Mouse (Mus musculus): ENCODE measurements around the gene Mdm1.
A peak's percentile ranks its signal among the peaks of the same experiment; 100 is the strongest.
"Not testable (repeated sequence)": the region's sequence is repeated elsewhere in the genome, so short reads cannot be mapped to it uniquely, and the experiment has no call there.

Mdm1 gene

DNA sequence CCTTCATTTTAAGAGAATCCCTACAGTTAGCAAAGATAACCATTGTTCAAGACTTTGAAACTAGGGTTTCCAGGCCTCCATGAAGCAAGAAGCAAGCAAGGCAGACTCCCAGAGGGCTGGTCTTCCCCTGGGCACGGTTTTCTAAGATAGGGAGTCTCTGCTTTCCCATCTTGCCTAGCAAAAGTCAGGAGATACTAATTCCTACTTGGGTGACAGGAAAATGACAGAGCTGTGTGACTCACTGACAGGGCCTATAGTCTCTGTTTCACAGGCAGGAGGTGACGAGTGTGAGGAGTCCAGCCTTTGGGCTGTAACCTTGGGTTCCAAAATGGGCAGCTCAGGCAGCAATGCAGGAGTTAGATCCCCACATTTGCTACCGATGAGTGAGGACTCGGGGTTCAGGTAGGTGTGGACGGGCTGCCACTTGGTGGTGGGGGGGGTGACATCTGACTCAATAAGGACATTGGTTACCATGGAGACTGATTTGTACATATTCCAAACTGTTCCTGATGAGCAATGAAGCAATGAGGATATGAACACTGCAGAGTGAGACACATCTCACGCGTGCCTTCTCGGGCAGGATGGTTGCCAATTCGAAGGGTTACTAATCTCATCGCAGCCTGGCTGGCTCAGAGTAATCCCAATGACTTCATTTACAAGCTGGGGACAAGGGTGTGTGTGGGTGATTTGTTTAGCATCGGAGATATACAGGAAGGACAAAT, 19.0 kb upstream of the Mdm1 start:
- peak; percentile 42 for DNase-seq (ENCODE audit: low read depth, low spot score)

DNA sequence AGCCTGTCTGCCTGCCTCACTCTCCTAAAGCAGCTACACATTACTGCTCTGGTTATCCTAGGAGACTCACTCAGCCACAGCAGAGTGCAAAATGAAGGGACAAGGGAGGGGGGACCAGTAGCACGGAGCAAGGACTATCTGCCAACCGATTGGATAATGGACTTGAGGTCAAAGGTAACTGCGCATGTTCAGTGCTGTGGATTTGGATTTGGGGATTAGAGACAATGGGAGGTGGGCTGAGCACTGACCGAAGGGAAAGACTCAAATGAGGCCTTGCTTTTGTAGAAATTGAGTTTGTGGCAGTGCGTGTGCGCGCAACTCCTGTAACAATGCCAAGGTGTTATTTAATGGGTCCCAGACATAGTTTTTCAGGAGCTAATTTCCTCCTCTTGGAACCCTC, 16.4 kb upstream of the Mdm1 start:
- DNase-seq (ENCODE audit: low read depth, low spot score) = no peak

GRCm38 (mm10) chr10:118125776-118126445, 15.7 kb upstream of the Mdm1 start:
- no peak for DNase-seq (ENCODE audit: low read depth, low spot score)

DNA sequence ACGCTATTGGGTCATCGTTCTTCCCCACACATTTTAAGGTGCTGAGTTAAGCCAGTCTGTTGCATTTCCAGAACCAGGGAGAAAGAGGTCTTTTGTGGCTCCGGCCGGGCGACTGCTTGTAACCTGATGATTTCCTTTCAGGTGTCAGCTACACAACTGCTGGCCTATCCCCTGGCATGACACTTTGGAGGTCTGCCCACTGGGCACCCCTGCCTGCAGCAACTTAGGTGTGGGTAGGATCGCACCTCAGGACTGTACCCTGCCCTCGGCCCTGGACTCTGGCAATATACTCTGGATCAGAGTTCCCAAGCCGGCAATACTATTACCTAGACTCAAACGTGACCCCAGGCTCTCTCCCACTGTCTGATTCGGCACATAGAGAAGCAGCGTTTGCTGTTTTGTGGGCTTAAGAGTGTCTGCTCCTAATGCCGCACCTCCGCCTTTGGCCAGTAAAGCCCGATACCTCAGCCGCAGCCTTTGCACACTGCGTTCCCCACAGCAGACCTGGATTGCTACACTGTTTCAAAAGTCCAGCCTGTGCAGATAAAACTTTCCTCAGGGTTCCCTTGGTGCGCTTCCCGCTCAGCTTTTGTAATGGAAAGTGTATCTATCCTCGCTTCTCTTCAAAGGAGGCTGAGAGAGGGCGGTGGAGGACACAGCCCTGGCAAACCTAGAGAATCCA, 12.5 kb upstream of the Mdm1 start:
- no peak for DNase-seq (ENCODE audit: low read depth, low spot score)

GRCm38 (mm10) chr10:118130016-118130415, 11.6 kb upstream of the Mdm1 start:
- DNase-seq (ENCODE audit: low read depth, low spot score) = no peak

DNA sequence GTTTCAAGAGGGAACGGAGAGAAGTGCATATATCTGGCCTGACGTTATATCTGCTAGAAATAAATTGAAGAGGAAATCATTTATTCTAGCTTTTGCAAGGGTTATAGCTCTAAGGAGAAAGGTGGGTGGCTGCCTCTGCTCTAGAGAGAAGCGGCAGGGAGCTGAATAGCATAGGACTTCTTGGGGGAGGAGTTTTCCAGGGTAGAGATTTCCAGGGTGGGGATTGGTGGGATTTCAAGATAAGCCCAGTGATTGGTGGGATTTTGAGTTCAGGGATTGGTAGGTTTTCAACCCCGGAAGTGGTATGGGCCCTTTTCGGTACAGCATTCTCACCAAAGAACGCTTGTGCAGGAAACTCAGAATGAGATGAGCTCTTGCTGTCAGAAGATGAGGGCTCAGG, 8.6 kb upstream of the Mdm1 start:
- DNase-seq (ENCODE audit: low read depth, low spot score) = no peak

DNA sequence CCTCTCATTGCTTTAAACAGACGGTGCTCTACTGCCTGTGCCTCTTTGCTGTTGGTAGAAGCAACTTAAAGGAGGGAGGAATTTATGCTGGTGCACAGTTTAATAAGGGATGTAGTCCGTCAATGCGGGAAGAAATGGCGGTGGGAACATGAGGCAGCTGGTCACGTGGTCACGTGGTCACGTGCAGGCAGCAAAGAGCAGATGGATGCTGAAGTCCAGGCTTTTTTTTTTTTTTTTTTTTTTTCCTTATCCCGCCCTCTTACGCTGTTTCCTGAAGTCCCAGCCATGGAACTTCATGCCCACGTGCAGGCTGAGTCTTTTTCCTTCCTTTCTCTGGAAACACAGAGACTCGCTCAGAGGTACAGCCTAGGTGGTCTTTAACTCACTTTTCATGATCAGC, 3.1 kb upstream of the Mdm1 start:
- DNase-seq (ENCODE audit: low read depth, low spot score) = no peak

DNA sequence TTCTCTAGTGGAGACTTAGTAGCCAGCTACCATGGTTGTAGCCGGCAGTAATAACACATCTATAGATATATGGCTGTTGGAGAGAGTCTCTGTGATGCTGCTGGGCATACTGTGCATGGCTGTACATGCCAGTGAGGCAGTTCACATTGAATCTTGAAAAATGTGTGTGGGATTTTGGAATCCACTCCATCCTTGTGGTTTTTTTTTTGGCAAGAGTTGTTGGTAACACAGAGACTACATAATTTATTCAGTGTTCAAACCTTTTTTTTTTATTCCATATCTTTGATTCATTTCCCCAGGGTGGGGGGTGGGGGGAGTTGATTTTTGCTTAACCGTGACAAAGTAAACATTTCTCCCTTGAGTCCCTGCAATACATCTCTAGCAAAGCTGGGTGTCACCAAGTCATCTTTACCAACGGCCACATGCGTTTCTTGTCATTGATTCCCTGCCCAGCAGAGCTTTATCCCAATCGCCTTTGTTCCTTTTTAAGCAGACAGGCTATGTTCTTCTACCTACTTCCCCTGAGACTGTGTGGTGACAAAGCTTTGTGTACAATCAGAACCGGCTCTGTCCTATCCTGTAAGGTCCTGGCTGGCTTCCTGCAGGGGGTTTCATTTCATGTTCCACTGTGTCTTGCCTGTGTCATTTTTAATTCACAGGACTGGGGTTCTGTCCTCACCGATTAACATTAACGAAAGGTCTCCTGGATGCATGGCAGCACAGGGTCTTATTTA, 1.6 kb upstream of the Mdm1 start:
- DNase-seq (ENCODE audit: low read depth, low spot score) = no peak

DNA sequence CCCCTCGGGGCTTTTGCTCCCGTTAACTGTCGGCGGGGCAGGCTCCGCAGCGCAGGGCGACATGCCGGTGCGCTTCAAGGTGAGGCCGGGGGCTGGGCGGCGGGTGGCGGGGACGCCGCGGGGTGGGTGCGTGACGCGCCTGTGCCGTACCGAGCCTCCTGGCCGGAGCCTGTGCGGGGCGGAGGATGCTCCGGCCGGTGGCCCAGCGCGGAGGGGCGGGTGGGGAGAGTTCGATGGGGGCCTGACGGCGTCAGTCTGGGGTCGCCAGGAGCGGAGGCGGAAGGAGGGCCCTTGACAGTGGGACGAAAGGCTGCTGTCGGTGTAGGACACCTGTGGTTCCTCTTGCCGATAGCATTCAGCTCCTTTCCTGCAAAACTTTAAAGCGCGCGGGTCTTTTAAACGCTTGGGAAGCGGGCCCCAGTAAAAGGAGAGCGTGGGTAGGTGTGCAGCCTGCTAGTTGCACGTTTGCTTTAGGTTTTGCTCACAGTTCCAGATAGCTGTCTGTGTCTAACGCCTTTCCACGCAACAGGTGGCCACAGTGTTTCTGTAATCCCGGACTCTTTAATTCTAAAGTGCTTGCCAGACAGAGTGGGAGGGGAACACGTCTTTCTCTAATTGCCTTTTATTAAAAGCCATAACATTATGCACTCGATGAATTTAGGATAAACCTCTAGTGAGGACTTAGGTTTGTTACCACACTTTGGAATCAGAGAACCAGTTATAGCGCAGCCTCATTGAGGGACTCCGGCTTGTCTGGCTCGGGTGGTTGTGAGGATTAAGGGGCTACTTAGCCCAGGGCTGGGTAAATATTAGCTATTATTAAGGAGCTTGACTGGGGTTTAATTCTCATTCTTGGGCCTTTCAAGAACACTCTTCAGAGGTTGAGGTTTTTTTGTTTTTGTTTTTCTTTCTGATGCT, 532 bp downstream of the Mdm1 start:
- peak; percentile 50 for DNase-seq (ENCODE audit: low read depth, low spot score)

- DNase-seq (ENCODE audit: low read depth, low spot score) = no peak
These were observed 7.8 kb downstream of the Mdm1 start for GRCm38 (mm10) chr10:118149381-118149780.

- no peak for DNase-seq (ENCODE audit: low read depth, low spot score)
These were observed 9.3 kb downstream of the Mdm1 start for GRCm38 (mm10) chr10:118150866-118151265.

GRCm38 (mm10) chr10:118155932-118156331, 14.3 kb downstream of the Mdm1 start:
- no peak for DNase-seq (ENCODE audit: low read depth, low spot score)

- DNase-seq (ENCODE audit: low read depth, low spot score) = no peak
These were observed 19.5 kb downstream of the Mdm1 start for GRCm38 (mm10) chr10:118161131-118161530.

- no peak for DNase-seq (ENCODE audit: low read depth, low spot score)
These were observed 27.6 kb downstream of the Mdm1 start for GRCm38 (mm10) chr10:118169212-118169611.

GRCm38 (mm10) chr10:118172416-118172815, 30.8 kb downstream of the Mdm1 start:
- no peak for DNase-seq (ENCODE audit: low read depth, low spot score)

DNA sequence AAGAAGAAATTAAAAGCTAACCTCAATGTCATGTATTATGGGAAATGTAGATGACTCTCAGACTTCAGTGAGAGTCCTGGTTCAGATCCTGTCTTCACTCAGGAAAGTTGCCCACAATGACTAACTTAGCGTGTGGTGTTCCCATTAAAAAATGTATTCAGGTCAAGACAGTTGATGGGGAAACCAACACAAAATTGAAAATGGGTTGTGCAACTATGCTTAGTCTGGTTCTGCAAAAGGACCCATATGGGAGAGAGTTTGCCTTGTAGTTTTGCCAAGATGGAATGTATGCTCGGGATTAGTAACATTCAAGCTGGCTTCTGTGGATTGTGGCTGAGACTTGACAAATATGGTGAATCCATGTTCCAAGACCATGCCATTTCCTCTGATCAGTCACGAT, 31.3 kb downstream of the Mdm1 start:
- no peak for DNase-seq (ENCODE audit: low read depth, low spot score)

- DNase-seq (ENCODE audit: low read depth, low spot score) = not testable (repeated sequence)
These were observed 33.9 kb downstream of the Mdm1 start for GRCm38 (mm10) chr10:118175542-118175941.

GRCm38 (mm10) chr10:118178735-118179151, 37.1 kb downstream of the Mdm1 start:
- no peak for DNase-seq (ENCODE audit: low read depth, low spot score)

GRCm38 (mm10) chr10:118179265-118179664, 37.7 kb downstream of the Mdm1 start:
- DNase-seq (ENCODE audit: low read depth, low spot score) = no peak

DNA sequence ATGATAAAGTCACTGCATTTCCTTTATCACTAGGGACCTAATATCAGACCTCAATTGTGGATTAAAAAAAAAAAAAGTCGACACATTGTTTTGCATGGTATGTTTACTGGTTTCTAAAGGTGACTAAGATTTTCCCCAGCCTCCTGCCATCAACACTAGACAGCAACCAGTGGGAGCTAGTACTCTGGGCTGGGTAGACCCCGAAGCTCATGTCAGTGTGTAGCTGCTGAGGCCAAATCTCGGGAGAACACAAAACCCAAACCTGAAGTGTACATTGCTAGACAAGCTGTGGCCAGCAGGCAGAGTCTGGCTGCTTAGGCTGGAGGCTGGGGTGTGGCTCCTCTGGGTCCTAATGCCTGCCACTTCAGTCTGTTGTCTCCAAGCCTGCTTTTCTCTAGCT, 53.5 kb downstream of the Mdm1 start:
- DNase-seq (ENCODE audit: low read depth, low spot score) = not testable (repeated sequence)

- no peak for DNase-seq (ENCODE audit: low read depth, low spot score)
These were observed 63.0 kb downstream of the Mdm1 start, which contains the start of gene Il22 for GRCm38 (mm10) chr10:118204642-118205041. Il22 (plus strand) TSS chr10:118204942.

Data from retina, adult 2 months (tissue).